Mouse (Mus musculus) lung, postnatal 0 days (tissue): ENCODE measurements around the gene Axin1.

Experiments used
- CTCF ChIP-seq: IDR thresholded peaks from 2 replicates; pipeline ENCODE4 v1.5.1; 2016; ENCODE audit warnings: antibody characterized with exemption, mild to moderate bottlenecking
- EP300 ChIP-seq: IDR thresholded peaks from 2 replicates; pipeline ENCODE4 v1.6.1; 2016; ENCODE audit warnings: antibody characterized with exemption, mild to moderate bottlenecking, control low read depth

DNA sequence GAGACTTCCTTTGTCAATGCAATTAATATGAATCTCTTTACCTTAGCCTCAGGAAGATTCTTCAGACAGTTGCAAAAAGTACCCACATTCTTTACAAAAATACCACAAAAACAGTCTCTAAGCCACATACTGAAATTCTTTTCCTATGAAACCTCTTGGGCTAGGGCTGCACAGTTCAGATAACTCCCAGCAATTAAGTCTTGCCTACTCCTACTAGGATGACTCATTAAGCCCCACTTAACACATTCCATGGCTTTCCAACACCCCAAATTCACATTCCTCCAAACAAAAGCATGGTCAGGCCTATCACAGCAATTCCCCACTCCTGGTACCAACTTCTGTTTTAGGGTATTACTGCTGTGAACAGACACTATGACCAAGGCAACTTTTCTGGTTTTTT, 40.1 kb downstream of the Axin1 start:
- TF ChIP-seq CTCF (no peak), EP300 (no peak)
